8 mouse cellular contexts compared by ENCODE assay signal in the genomic region with DNA sequence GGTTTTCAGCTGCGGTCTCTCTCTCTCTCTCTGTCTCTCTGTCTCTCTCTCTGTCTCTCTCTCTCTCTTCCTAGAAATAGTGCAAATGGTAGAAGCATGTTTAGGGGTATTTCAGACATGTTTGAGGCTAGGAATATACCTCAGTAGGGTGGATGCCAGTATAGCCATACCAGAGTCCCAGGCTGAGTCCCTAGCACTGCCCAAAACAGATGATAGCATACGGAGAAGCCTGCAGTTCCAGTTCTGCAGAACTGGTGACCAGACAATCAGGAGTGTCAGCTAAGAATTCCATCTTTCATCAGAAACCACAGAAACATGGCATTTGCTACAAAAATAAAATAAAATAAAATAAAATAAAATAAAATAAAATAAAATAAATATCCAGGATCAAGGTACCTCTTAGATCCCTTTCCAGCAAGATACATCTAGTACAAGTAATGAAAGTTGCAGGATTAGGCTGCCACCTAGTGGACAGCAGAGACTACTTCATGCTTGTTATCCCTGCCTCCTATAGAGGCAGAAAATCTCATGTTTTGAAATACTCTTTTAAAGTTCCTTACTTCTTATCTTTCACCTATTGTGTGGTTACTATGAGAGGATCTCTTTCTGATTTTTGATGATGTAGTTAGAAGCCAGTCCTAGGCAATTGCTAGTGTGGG. TPM values are rescaled to one million over a fixed set of nuclear protein-coding genes. Genes with fewer than 3 reads are reported as not detected.
DNase-seq lines count a peak whose midpoint lies in the region; ATAC-seq lines count a peak whose summit lies in the region.

No protein-coding gene starts in this region.

- no peak overlapping the region for H3K9ac ChIP-seq in heart, embryonic 12.5 days

- peaks cover 11% of the 10 kb centered on the region; the same call in 1 of the 2 replicates for H3K36me3 ChIP-seq in heart, embryonic 12.5 days

- 88% methylated on average over 2 of the region's 2 CpGs for WGBS in heart, embryonic 12.5 days

- no peak; the same call in 1 of the 2 replicates for ATAC-seq in heart, embryonic 12.5 days (ENCODE audit: insufficient number of reproducible peaks, low FRiP score)

- no peak overlapping the region for H3K4me3 ChIP-seq in heart, embryonic 12.5 days

- H3K9me3 ChIP-seq in heart, embryonic 12.5 days (replicated peaks), result no peaks in the 10 kb centered on the region

- DNase-seq in heart, adult 18-20 months, result peak; percentile 76 to 79
- peak; percentile 53 for DNase-seq in T-cell, adult 2 months (ENCODE audit: low spot score)
- peak; percentile 39 to 74 for DNase-seq in cerebellum, postnatal 25 days
- peak; percentile 71 to 86 for DNase-seq in heart, postnatal 10 days
- peak; percentile 63 to 71 for DNase-seq in kidney, postnatal 25 days
- DNase-seq in lung, postnatal 10 days, result peak; percentile 79
- DNase-seq in right cerebral cortex, postnatal 10 days (ENCODE audit: low spot score in 2 of 2), result peak; percentile 69 to 79

- H3K27me3 ChIP-seq in heart, embryonic 12.5 days (replicated peaks), result no peaks in the 10 kb centered on the region

- H3K4me1 ChIP-seq in heart, embryonic 12.5 days (replicated peaks), result peaks cover 3% of the 10 kb centered on the region; the same call in 1 of the 2 replicates

- H3K4me2 ChIP-seq in heart, embryonic 12.5 days, result no peak overlapping the region

- intact Hi-C loops in heart, postnatal 10 days (cut with DNase I), result loop anchor here (1.0 kb wide), 1 partner anchor 47 kb away; the partner anchor contains the start of genes Dram1 and Gnptab

- H3K27ac ChIP-seq in heart, embryonic 12.5 days (ENCODE audit: poor library complexity, severe bottlenecking), result no peak overlapping the region

RNA-seq across cellular contexts. Expression of gene Sycp3, which starts 33.1 kb away (rescaled TPM):
- total RNA-seq in heart, adult 18-20 months (2021), result under 1 TPM in 1 of 2 experiments, not detected in 1; 0.41 TPM
- polyA plus RNA-seq in heart, embryonic 12.5 days (2016; fragmentation: Nextera tagmentation; extraction: Ambion mirVana), result 0.50 TPM in 1 of 2 replicates, not detected in the other
- total RNA-seq in heart, postnatal 10 days (2021), result under 1 TPM in 1 of 2 experiments, not detected in 1; 0.60 TPM

RNA-seq across cellular contexts. Expression of gene Gnptab, which starts 47.4 kb away (rescaled TPM):
- total RNA-seq in heart, adult 18-20 months (2021), result 10 to 100 TPM; 25.5 to 25.9 TPM
- polyA plus RNA-seq in heart, embryonic 12.5 days (2016; fragmentation: Nextera tagmentation; extraction: Ambion mirVana), result 11.2 and 12.8 TPM in 2 replicates
- 10 to 100 TPM; 33.1 to 36.8 TPM for total RNA-seq in heart, postnatal 10 days (2021)

RNA-seq across cellular contexts. Expression of gene Dram1, which starts 47.4 kb away (rescaled TPM):
- total RNA-seq in heart, adult 18-20 months (2021), result 1 to 10 TPM; 2.9 to 4.2 TPM
- 0.91 and 1.2 TPM in 2 replicates for polyA plus RNA-seq in heart, embryonic 12.5 days (2016; fragmentation: Nextera tagmentation; extraction: Ambion mirVana)
- total RNA-seq in heart, postnatal 10 days (2021), result 1 to 10 TPM; 3.0 to 4.2 TPM
